11 mouse cellular contexts compared by ENCODE assay signal in the genomic region with DNA sequence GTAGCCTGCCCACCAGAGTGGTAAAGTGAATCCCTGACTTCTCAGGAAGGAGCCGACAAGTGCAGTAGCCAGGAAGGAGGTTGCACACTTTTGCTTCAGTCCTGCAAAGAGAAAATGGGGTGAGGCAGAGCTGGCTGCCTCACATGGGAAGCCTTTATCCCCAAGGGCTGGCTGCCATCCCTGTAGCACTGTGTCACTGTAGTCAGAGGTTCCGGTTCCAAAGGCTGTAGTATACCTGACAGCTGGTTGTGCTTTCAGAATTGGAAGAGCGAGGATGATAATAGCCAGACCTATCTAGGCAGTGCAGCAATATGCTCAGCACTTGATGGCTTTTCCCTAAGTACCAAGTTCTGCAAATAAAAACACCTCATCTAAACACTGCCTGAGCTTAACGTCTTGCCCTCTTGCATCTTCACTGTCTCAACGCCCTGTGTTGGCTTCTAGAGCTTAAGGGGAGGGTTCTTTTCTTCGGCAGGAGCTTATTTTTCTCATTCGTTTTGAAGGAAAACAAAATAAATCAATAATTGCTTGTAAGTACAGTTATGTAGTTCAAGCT. TPM values are rescaled to one million over a fixed set of nuclear protein-coding genes. Genes with fewer than 3 reads are reported as not detected.
A peak's percentile ranks its signal among the peaks of the same experiment; 100 is the strongest.
DNase-seq lines count a peak whose midpoint lies in the region; ATAC-seq and TF ChIP-seq lines count a peak whose summit lies in the region.
"Had no signal": no experiment of that assay in that cellular context is flagged by ENCODE, and none has a peak within 500 bp of the region (broad histone marks: within the 10 kb centered on the region; RNA-seq: fewer than 3 reads in every experiment).

No protein-coding gene starts in this region.

- no peak for TF ChIP-seq RAD21 in CH12.LX (IDR thresholded peaks at IDR 0.05; ENCODE audit: low read depth, low read length)

- no peak overlapping the region for H3K4me2 ChIP-seq in kidney, embryonic 15.5 days
- H3K4me2 ChIP-seq in CH12.LX (ENCODE audit: insufficient read depth, low read depth, poor library complexity, severe bottlenecking): peak overlapping the region; percentile 52
- 0 out of 2 replicates have a peak overlapping the region, but pooled peaks have one; percentile 13 for H3K4me2 ChIP-seq in intestine, postnatal 0 days (replicated peaks; ENCODE audit: low read depth)
- H3K4me2 ChIP-seq in hindbrain, embryonic 13.5 days: no peak overlapping the region
- H3K4me2 ChIP-seq: hindbrain, embryonic 14.5 days; liver, embryonic 15.5 days had no signal

- no peak overlapping the region for H3K9ac ChIP-seq in kidney, embryonic 15.5 days
- H3K9ac ChIP-seq in CH12.LX (ENCODE audit: insufficient read depth, low read depth): no peak overlapping the region
- no peak overlapping the region for H3K9ac ChIP-seq in intestine, postnatal 0 days (ENCODE audit: low read depth, low read length)
- no peak overlapping the region for H3K9ac ChIP-seq in hindbrain, embryonic 13.5 days
- H3K9ac ChIP-seq: hindbrain, embryonic 14.5 days; liver, embryonic 15.5 days had no signal

- H3K79me2 ChIP-seq in CH12.LX (replicated peaks; ENCODE audit: control insufficient read depth, extremely low read depth, insufficient read depth, poor library complexity, severe bottlenecking): no peaks in the 10 kb centered on the region

- DNase-seq in kidney, postnatal 36 days: no peak
- DNase-seq in CH12.LX (ENCODE audit: extremely low read depth) (no peak), adipocyte (ENCODE audit: low spot score) (peak; percentile 76)
- no peak for DNase-seq in embryo, embryonic 10.5 days (ENCODE audit: low spot score)
- DNase-seq: gastrocnemius, postnatal 36 days had no signal

- TF ChIP-seq POLR2A in CH12.LX (IDR thresholded peaks at IDR 0.05; ENCODE audit: low read depth, low read length): no peak

- dilution Hi-C loops in CH12.LX (cut with MboI; ENCODE audit: extremely low pct_ligation_motif_present, extremely low pct_unique_long_range_greater_than_20kb, low sequenced_read_pairs): no loop called here

- 48% methylated on average over 7 of the region's 7 CpGs for WGBS in kidney, embryonic 15.5 days
- 66% methylated on average over 7 of the region's 7 CpGs for WGBS in intestine, postnatal 0 days
- 85% methylated on average over 7 of the region's 7 CpGs for WGBS in hindbrain, embryonic 13.5 days

- in situ Hi-C loops in CH12.LX (cut with MboI; ENCODE audit: low pct_ligation_motif_present, low pct_unique_long_range_greater_than_20kb, low sequenced_read_pairs): no loop called here

- ATAC-seq in kidney, embryonic 15.5 days (replicated peaks; ENCODE audit: low FRiP score): no peak
- no peak for ATAC-seq in intestine, postnatal 0 days
- no peak for ATAC-seq in hindbrain, embryonic 13.5 days (ENCODE audit: low FRiP score)

- peak overlapping the region; percentile 79 for H3K27ac ChIP-seq in kidney, embryonic 15.5 days
- no peak overlapping the region for H3K27ac ChIP-seq in CH12.LX (ENCODE audit: insufficient read depth, low read depth)
- no peak overlapping the region for H3K27ac ChIP-seq in intestine, postnatal 0 days (ENCODE audit: low read depth, low read length)
- H3K27ac ChIP-seq in hindbrain, embryonic 13.5 days: no peak overlapping the region
- H3K27ac ChIP-seq: hindbrain, embryonic 14.5 days; liver, embryonic 15.5 days had no signal

- no peaks in the 10 kb centered on the region for H3K27me3 ChIP-seq in kidney, embryonic 15.5 days
- peaks cover 5% of the 10 kb centered on the region for H3K27me3 ChIP-seq in CH12.LX (replicated peaks)
- no peaks in the 10 kb centered on the region for H3K27me3 ChIP-seq in intestine, postnatal 0 days (replicated peaks; ENCODE audit: control insufficient read depth, insufficient read depth, low read length)
- H3K27me3 ChIP-seq in hindbrain, embryonic 13.5 days: no peaks in the 10 kb centered on the region
- H3K27me3 ChIP-seq: liver, embryonic 15.5 days had no signal

- TF ChIP-seq EP300 in CH12.LX (IDR thresholded peaks at IDR 0.05; ENCODE audit: low read length): no peak

- no peaks in the 10 kb centered on the region for H3K9me3 ChIP-seq in kidney, embryonic 15.5 days (replicated peaks)
- H3K9me3 ChIP-seq in CH12.LX (replicated peaks; ENCODE audit: low read length): no peaks in the 10 kb centered on the region
- H3K9me3 ChIP-seq in intestine, postnatal 0 days (ENCODE audit: control insufficient read depth): no peaks in the 10 kb centered on the region
- H3K9me3 ChIP-seq in hindbrain, embryonic 13.5 days: no peaks in the 10 kb centered on the region
- H3K9me3 ChIP-seq: liver, embryonic 15.5 days had no signal

- peaks cover 51% of the 10 kb centered on the region for H3K4me1 ChIP-seq in kidney, embryonic 15.5 days
- H3K4me1 ChIP-seq in CH12.LX (ENCODE audit: control insufficient read depth in 1 of 2, insufficient read depth in 2 of 2): peaks cover 18 to 25% of the 10 kb centered on the region in 2 experiments
- no peaks in the 10 kb centered on the region for H3K4me1 ChIP-seq in intestine, postnatal 0 days (replicated peaks; ENCODE audit: control insufficient read depth, insufficient read depth, low read length)
- peaks cover 23% of the 10 kb centered on the region for H3K4me1 ChIP-seq in hindbrain, embryonic 13.5 days (replicated peaks)
- H3K4me1 ChIP-seq: liver, embryonic 15.5 days had no signal

- H3K36me3 ChIP-seq in kidney, embryonic 15.5 days: no peaks in the 10 kb centered on the region
- no peaks in the 10 kb centered on the region for H3K36me3 ChIP-seq in CH12.LX (replicated peaks in 1 of 2; ENCODE audit: control insufficient read depth in 1 of 2, insufficient read depth in 1 of 2, low read length in 1 of 2)
- H3K36me3 ChIP-seq in intestine, postnatal 0 days (ENCODE audit: control insufficient read depth, insufficient read depth): no peaks in the 10 kb centered on the region
- no peaks in the 10 kb centered on the region for H3K36me3 ChIP-seq in hindbrain, embryonic 13.5 days
- H3K36me3 ChIP-seq: liver, embryonic 15.5 days had no signal

- no peak for TF ChIP-seq CTCF in CH12.LX (conservative IDR thresholded peaks at IDR 0.05 in 1 of 2, IDR thresholded peaks at IDR 0.05 in 1 of 2; ENCODE audit: low read depth in 2 of 2, low read length in 2 of 2)
- TF ChIP-seq CTCF in intestine, postnatal 0 days (IDR thresholded peaks at IDR 0.05; ENCODE audit: low read depth): no peak

- no peak overlapping the region for H3K4me3 ChIP-seq in kidney, embryonic 15.5 days (replicated peaks)
- no peak overlapping the region for H3K4me3 ChIP-seq in CH12.LX (replicated peaks in 1 of 3; ENCODE audit: low read depth in 2 of 3, low read length in 2 of 3, poor library complexity in 1 of 3)
- H3K4me3 ChIP-seq in intestine, postnatal 0 days (ENCODE audit: low read depth, low read length): no peak overlapping the region
- no peak overlapping the region for H3K4me3 ChIP-seq in hindbrain, embryonic 13.5 days
- H3K4me3 ChIP-seq: liver, embryonic 15.5 days had no signal

TF ChIP-seq in CH12.LX, 34 proteins besides CTCF, POLR2A, EP300 and RAD21:
- no peak for TF ChIP-seq ZKSCAN1 (IDR thresholded peaks at IDR 0.05; ENCODE audit: borderline replicate concordance, low read depth, low read length)
- no peak for TF ChIP-seq PAX5 (IDR thresholded peaks at IDR 0.05; ENCODE audit: low read length)
- no peak for TF ChIP-seq ELF1 (IDR thresholded peaks at IDR 0.05; ENCODE audit: low read depth, low read length)
- TF ChIP-seq IRF4 (IDR thresholded peaks at IDR 0.05; ENCODE audit: low read depth, low read length): no peak
- TF ChIP-seq USF2 (conservative IDR thresholded peaks at IDR 0.05; ENCODE audit: low read depth, low read length): no peak
- no peak for TF ChIP-seq MAX (IDR thresholded peaks at IDR 0.05; ENCODE audit: low read length)
- TF ChIP-seq USF1 (IDR thresholded peaks at IDR 0.05; ENCODE audit: low read depth, low read length): no peak
- no peak for TF ChIP-seq JUN (IDR thresholded peaks at IDR 0.05; ENCODE audit: insufficient read depth, low read depth, low read length)
- no peak for TF ChIP-seq SIN3A (IDR thresholded peaks at IDR 0.05; ENCODE audit: low read length)
- TF ChIP-seq TBP (conservative IDR thresholded peaks at IDR 0.05; ENCODE audit: low read depth, low read length): no peak
- no peak for TF ChIP-seq HCFC1 (IDR thresholded peaks at IDR 0.05; ENCODE audit: low read depth, low read length)
- no peak for TF ChIP-seq E2F4 (IDR thresholded peaks at IDR 0.05; ENCODE audit: insufficient replicate concordance, low read depth, low read length)

RNA-seq across cellular contexts. Expression of a gene that starts 20.3 kb away (rescaled TPM):
- polyA plus RNA-seq in kidney, embryonic 15.5 days (2015; fragmentation: Nextera tagmentation; extraction: Ambion mirVana): 25.2 and 26.3 TPM in 2 replicates
- total RNA-seq in CH12.LX (2012; rRNA removed) (0.17 TPM in 2 replicates), CH12.LX (2014; rRNA removed) (0.15 and 0.17 TPM in 2 replicates)
- 0.27 and 0.49 TPM in 2 replicates for polyA plus RNA-seq in CH12.LX (2012; ENCODE audit: insufficient read length, low read depth)
- 4.9 and 5.1 TPM in 2 replicates for polyA plus RNA-seq in intestine, postnatal 0 days (2015; fragmentation: Nextera tagmentation; extraction: Ambion mirVana)
- polyA plus RNA-seq in hindbrain, embryonic 13.5 days (2015; fragmentation: Nextera tagmentation; extraction: Ambion mirVana): 6.4 and 7.5 TPM in 2 replicates
- total RNA-seq: monocyte, adult 5-6 weeks had no signal

Comparison
In these comparisons a context has a peak if more than half of its experiments do, and no peak if none do; other contexts are left out.
1. H3K4me2 ChIP-seq: peak in CH12.LX (single experiment) and intestine, postnatal 0 days (single experiment); none in kidney, embryonic 15.5 days (single experiment) and hindbrain, embryonic 13.5 days (single experiment).